Mouse (Mus musculus): ENCODE data around the gene Rab40c. TPM values are rescaled to one million over a fixed set of nuclear protein-coding genes. Genes with fewer than 3 reads are reported as not detected.

The Rab40c gene
- total and polyA plus RNA-seq, 3 experiments: 15.2 to 20.5 (median 17.6) TPM

GRCm38 (mm10) chr17:25865288-25865687 lies 54.2 kb downstream of the Rab40c start:
- TF ChIP-seq EP300 (IDR thresholded peaks at IDR 0.05; ENCODE audit: insufficient read depth, low read depth, low read length): no peak
- no peak for TF ChIP-seq POLR2A (IDR thresholded peaks at IDR 0.05; ENCODE audit: insufficient read depth, low read depth, low read length)
- TF ChIP-seq CTCF (IDR thresholded peaks at IDR 0.05): no peak
- Histone ChIP-seq H3K27me3 (ENCODE audit: control insufficient read depth, insufficient read depth, low read length) (no peaks in the 10 kb centered on the region), H3K9ac (ENCODE audit: low read depth, low read length) (peak overlapping the region; percentile 35), H3K27ac (peak overlapping the region; percentile 36; the same call in 1 of the 2 replicates), H3K4me3 (peak overlapping the region; percentile 35; the same call in 1 of the 2 replicates), H3K4me1 (ENCODE audit: control insufficient read depth, insufficient read depth, low read length) (peaks cover 5% of the 10 kb centered on the region), H3K79me2 (replicated peaks; ENCODE audit: control insufficient read depth, insufficient read depth, low read length) (peaks cover 3% of the 10 kb centered on the region), H3K36me3 (ENCODE audit: control insufficient read depth, insufficient read depth, low read length) (no peaks in the 10 kb centered on the region)
- intact Hi-C loops (cut with DNase I): loop anchor here (5.0 kb wide), 2 partner anchors 33 to 622 kb away; partner anchors contain the start of gene Stub1
- DNase-seq: no peak
- 80% methylated on average over 11 of the region's 11 CpGs for WGBS

GRCm38 (mm10) chr17:25864311-25864710 lies 55.2 kb downstream of the Rab40c start:
- no peak overlapping the region for H3K9ac ChIP-seq (ENCODE audit: low read depth, low read length)
- H3K4me3 ChIP-seq: no peak overlapping the region
- no peaks in the 10 kb centered on the region for H3K36me3 ChIP-seq (ENCODE audit: control insufficient read depth, insufficient read depth, low read length)
- WGBS: 76% methylated on average over 14 of the region's 14 CpGs
- H3K79me2 ChIP-seq (replicated peaks; ENCODE audit: control insufficient read depth, insufficient read depth, low read length): peaks cover 3% of the 10 kb centered on the region
- no peak overlapping the region for H3K27ac ChIP-seq
- no peaks in the 10 kb centered on the region for H3K27me3 ChIP-seq (ENCODE audit: control insufficient read depth, insufficient read depth, low read length)
- intact Hi-C loops (cut with DNase I): no loop called here
- H3K4me1 ChIP-seq (ENCODE audit: control insufficient read depth, insufficient read depth, low read length): peaks cover 5% of the 10 kb centered on the region
- TF ChIP-seq POLR2A (IDR thresholded peaks at IDR 0.05; ENCODE audit: insufficient read depth, low read depth, low read length) (no peak), EP300 (IDR thresholded peaks at IDR 0.05; ENCODE audit: insufficient read depth, low read depth, low read length) (no peak), CTCF (IDR thresholded peaks at IDR 0.05) (no peak)
- no peak for DNase-seq

GRCm38 (mm10) chr17:25863681-25864080 lies 55.8 kb downstream of the Rab40c start:
- DNase-seq: no peak
- peaks cover 3% of the 10 kb centered on the region for H3K79me2 ChIP-seq (replicated peaks; ENCODE audit: control insufficient read depth, insufficient read depth, low read length)
- H3K4me3 ChIP-seq: no peak overlapping the region
- 80% methylated on average over 6 of the region's 6 CpGs for WGBS
- H3K4me1 ChIP-seq (ENCODE audit: control insufficient read depth, insufficient read depth, low read length): peaks cover 2% of the 10 kb centered on the region
- H3K27ac ChIP-seq: no peak overlapping the region
- H3K27me3 ChIP-seq (ENCODE audit: control insufficient read depth, insufficient read depth, low read length): no peaks in the 10 kb centered on the region
- no peaks in the 10 kb centered on the region for H3K36me3 ChIP-seq (ENCODE audit: control insufficient read depth, insufficient read depth, low read length)
- intact Hi-C loops (cut with DNase I): no loop called here
- H3K9ac ChIP-seq (ENCODE audit: low read depth, low read length): no peak overlapping the region
- TF ChIP-seq EP300 (IDR thresholded peaks at IDR 0.05; ENCODE audit: insufficient read depth, low read depth, low read length): no peak
- no peak for TF ChIP-seq POLR2A (IDR thresholded peaks at IDR 0.05; ENCODE audit: insufficient read depth, low read depth, low read length)

DNA sequence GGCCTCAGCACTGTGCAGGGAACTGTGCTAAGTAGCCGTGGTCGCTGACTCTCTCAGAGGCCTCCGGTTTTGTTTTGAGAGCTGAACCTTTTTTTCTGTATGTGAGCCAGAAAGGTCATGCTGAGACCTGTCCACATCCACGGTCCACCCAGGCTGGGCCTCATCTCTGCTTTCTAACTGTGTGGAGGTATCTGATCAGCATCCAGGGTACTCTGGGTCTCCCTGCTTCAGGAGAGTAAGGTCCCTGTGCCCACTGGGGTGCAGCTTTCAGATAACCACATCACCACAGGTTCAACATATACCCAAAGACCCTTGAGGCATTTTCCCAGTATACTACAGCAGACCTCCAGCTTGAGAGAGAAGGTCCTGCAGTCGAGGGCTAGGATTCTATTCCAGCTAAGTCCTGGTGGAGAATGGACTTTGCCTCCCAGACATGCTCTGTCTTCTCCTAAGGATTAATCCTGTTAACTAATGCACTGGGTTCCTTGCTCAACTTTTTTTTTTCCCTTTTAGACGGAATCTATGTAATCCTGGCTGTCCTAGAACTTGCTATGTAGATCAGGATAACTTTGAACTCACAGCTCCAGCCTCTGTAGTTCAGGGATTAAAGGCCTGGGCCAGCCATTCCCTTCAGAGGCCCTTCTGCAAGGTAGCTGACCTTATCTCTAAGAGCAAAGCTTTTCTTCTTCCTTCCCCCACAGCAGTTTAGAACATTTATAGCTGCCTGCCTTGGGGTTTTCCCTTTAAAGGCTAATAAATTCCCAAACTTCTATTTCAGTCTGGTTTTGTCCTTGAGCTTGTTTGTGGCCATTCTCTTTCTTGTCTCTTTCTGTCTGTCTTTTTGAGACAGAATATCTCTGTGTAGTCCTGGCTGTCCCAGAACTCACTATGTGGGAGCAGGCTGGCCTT lies 57.6 kb downstream of the Rab40c start:
- Histone ChIP-seq H3K36me3 (ENCODE audit: control insufficient read depth, insufficient read depth, low read length) (no peaks in the 10 kb centered on the region), H3K27me3 (ENCODE audit: control insufficient read depth, insufficient read depth, low read length) (no peaks in the 10 kb centered on the region), H3K27ac (peak overlapping the region; percentile 91), H3K4me1 (ENCODE audit: control insufficient read depth, insufficient read depth, low read length) (peaks cover 1% of the 10 kb centered on the region; the same call in 1 of the 2 replicates), H3K79me2 (replicated peaks; ENCODE audit: control insufficient read depth, insufficient read depth, low read length) (peaks cover 3% of the 10 kb centered on the region), H3K4me3 (peak overlapping the region; percentile 63), H3K9ac (ENCODE audit: low read depth, low read length) (peak overlapping the region; percentile 79)
- DNase-seq: no peak
- TF ChIP-seq EP300 (IDR thresholded peaks at IDR 0.05; ENCODE audit: insufficient read depth, low read depth, low read length) (no peak; the same call in 1 of the 2 replicates), POLR2A (IDR thresholded peaks at IDR 0.05; ENCODE audit: insufficient read depth, low read depth, low read length) (no peak)
- WGBS: 17% methylated on average over 6 of the region's 6 CpGs
- intact Hi-C loops (cut with DNase I): no loop called here

DNA sequence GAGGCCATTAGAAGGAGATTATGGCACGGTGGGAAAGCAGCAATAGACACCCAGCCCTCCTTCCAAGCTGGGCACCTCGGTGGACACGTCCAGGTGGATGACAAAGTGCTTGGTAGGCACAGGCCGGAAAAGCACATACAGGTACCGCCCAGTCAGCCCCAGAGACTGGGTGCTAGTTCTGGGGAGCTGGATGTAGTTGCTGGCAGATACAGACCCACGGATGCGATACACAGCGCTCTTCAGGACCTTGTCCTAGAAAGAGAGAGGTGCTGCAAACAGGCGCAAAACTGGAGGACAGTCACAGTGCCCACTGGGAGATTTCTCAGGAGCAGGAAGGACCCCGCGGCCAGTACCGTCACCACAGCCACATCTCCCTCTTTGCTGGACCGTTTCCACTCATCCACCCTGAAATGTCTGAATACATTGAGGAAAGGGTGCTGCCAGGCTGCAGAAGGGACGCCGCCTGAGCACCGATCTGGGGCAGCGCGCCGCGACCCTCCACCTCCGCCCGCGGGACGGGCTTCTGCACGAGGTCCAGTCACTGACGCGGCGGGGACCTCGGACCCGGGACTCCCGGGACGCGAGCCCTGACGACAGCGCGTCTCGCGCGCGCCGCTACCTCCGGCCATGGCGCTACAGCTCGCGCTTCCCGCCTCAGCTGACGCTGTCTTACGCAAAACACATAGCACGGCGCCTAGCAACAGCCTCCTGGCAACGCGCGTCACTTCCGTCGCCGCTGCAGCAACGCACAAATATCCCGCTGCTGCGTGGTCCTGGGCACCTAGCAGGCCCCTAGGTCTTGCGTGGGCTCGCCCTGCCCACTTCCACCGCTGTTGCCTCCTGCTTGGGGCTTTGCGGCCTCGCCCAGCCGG lies 58.5 kb downstream of the Rab40c start, which contains the start of gene Wdr90:
Gene Wdr90, minus strand, starts transcription at position 670 of the 872 bp plus-strand sequence.
- intact Hi-C loops (cut with DNase I): no loop called here
- Histone ChIP-seq H3K27me3 (ENCODE audit: control insufficient read depth, insufficient read depth, low read length) (no peaks in the 10 kb centered on the region), H3K79me2 (replicated peaks; ENCODE audit: control insufficient read depth, insufficient read depth, low read length) (peaks cover 3% of the 10 kb centered on the region), H3K4me1 (ENCODE audit: control insufficient read depth, insufficient read depth, low read length) (peaks cover 1% of the 10 kb centered on the region; the same call in 1 of the 2 replicates), H3K4me3 (peak within 1 kb of the TSS; percentile 63), H3K27ac (peak within 1 kb of the TSS; percentile 91), H3K9ac (ENCODE audit: low read depth, low read length) (peak within 1 kb of the TSS; percentile 79), H3K36me3 (ENCODE audit: control insufficient read depth, insufficient read depth, low read length) (no peaks in the 10 kb centered on the region)
- DNase-seq: peak; percentile 92 to 94
- WGBS: 4% methylated on average over 65 of the region's 65 CpGs
- TF ChIP-seq EP300 (IDR thresholded peaks at IDR 0.05; ENCODE audit: insufficient read depth, low read depth, low read length): peak; percentile 73; the same call in 1 of the 2 replicates
- peak; percentile 88 for TF ChIP-seq POLR2A (IDR thresholded peaks at IDR 0.05; ENCODE audit: insufficient read depth, low read depth, low read length)
- peak; percentile 60 for TF ChIP-seq CTCF (IDR thresholded peaks at IDR 0.05)
